Mouse (Mus musculus) myocyte (in vitro differentiated cells): ENCODE results near the gene Dglucy.

Experiments
- MAX ChIP-seq: IDR thresholded peaks from one replicate; pipeline ENCODE4 v1.6.1; 2011; ENCODE audit warnings: low read depth, mild to moderate bottlenecking, control low read depth
- POLR2A ChIP-seq: IDR thresholded peaks from one replicate; pipeline ENCODE4 v1.6.1; 2011; ENCODE audit warnings: low read depth, mild to moderate bottlenecking, control low read depth, moderate library complexity; ENCODE audit not compliant: insufficient read length
- POLR2AphosphoS2 ChIP-seq: IDR thresholded peaks from one replicate; pipeline ENCODE4 v1.6.1; 2011; ENCODE audit warnings: low read depth, control low read depth; ENCODE audit not compliant: insufficient read length
- USF1 ChIP-seq: IDR thresholded peaks from one replicate; pipeline ENCODE4 v1.6.1; 2011; ENCODE audit warnings: low read depth, mild to moderate bottlenecking, control low read depth, moderate library complexity

- TF ChIP-seq POLR2A (no peak), POLR2AphosphoS2 (no peak), MAX (no peak), USF1 (no peak)
These were observed 68.7 kb downstream of the Dglucy start for GRCm38 (mm10) chr12:100847437-100848080.
